Mouse (Mus musculus) kidney, adult 8-10 months (tissue): Measurements from ENCODE around the gene Trp53.

ENCODE experiments used
- DNase-seq, 2 experiments: peaks; one replicate each; pipeline ENCODE4 v3.0.0; 2022

The Trp53 gene

GRCm38 (mm10) chr11:69563373-69563772 is 16.8 kb upstream of the Trp53 start:
- no peak for DNase-seq

- DNase-seq: no peak
These were observed 15.8 kb upstream of the Trp53 start for GRCm38 (mm10) chr11:69564391-69564790.

GRCm38 (mm10) chr11:69565131-69565530 is 15.0 kb upstream of the Trp53 start:
- no peak for DNase-seq

- no peak for DNase-seq
These were observed 4.9 kb upstream of the Trp53 start for GRCm38 (mm10) chr11:69575220-69575619.

GRCm38 (mm10) chr11:69576307-69576706 is 3.9 kb upstream of the Trp53 start:
- no peak for DNase-seq

- DNase-seq: peak in 1 of 2 experiments; percentile 11
These were observed 1.9 kb upstream of the Trp53 start for GRCm38 (mm10) chr11:69578301-69578700.

GRCm38 (mm10) chr11:69579128-69580017 is 786 bp upstream of the Trp53 start:
- DNase-seq: peak; percentile 98

GRCm38 (mm10) chr11:69580572-69581146 is 500 bp downstream of the Trp53 start:
- no peak for DNase-seq

- peak; percentile 93 to 94 for DNase-seq
These were observed 1.1 kb downstream of the Trp53 start for GRCm38 (mm10) chr11:69581147-69581688.

- no peak for DNase-seq
These were observed 1.7 kb downstream of the Trp53 start for GRCm38 (mm10) chr11:69581814-69582213.

- DNase-seq: no peak
These were observed 2.2 kb downstream of the Trp53 start for GRCm38 (mm10) chr11:69582230-69582805.

GRCm38 (mm10) chr11:69584008-69584407 is 3.8 kb downstream of the Trp53 start:
- no peak for DNase-seq

- DNase-seq: no peak
These were observed 4.8 kb downstream of the Trp53 start for GRCm38 (mm10) chr11:69584937-69585336.

GRCm38 (mm10) chr11:69585718-69586325 is 5.7 kb downstream of the Trp53 start:
- DNase-seq: no peak

- DNase-seq: no peak
These were observed 9.2 kb downstream of the Trp53 start for GRCm38 (mm10) chr11:69589207-69589834.

GRCm38 (mm10) chr11:69590622-69591021 is 10.5 kb downstream of the Trp53 start:
- DNase-seq: no peak

GRCm38 (mm10) chr11:69591424-69591823 is 11.3 kb downstream of the Trp53 start:
- no peak for DNase-seq

- DNase-seq: no peak
These were observed 11.9 kb downstream of the Trp53 start for GRCm38 (mm10) chr11:69591899-69592637.

GRCm38 (mm10) chr11:69592799-69593198 is 12.6 kb downstream of the Trp53 start:
- DNase-seq: no peak

GRCm38 (mm10) chr11:69594853-69595252 is 14.7 kb downstream of the Trp53 start:
- no peak for DNase-seq

- no peak for DNase-seq
These were observed 19.3 kb downstream of the Trp53 start for GRCm38 (mm10) chr11:69599436-69599835.

- no peak for DNase-seq
These were observed 19.9 kb downstream of the Trp53 start for GRCm38 (mm10) chr11:69600098-69600497.
